12 mouse cellular contexts compared by ENCODE assay signal in genomic region chr1:84404880-84405279, GRCm38 (mm10). TPM values are rescaled to one million over a fixed set of nuclear protein-coding genes. Genes with fewer than 3 reads are reported as not detected.
DNase-seq lines count a peak whose midpoint lies in the region; ATAC-seq and TF ChIP-seq lines count a peak whose summit lies in the region.
"Had no signal": no experiment of that assay in that cellular context is flagged by ENCODE, and none has a peak within 500 bp of the region (broad histone marks: within the 10 kb centered on the region; RNA-seq: fewer than 3 reads in every experiment).

No protein-coding gene starts in this region.

- ATAC-seq in heart, embryonic 12.5 days (ENCODE audit: insufficient number of reproducible peaks, low FRiP score), result peak; percentile 36; the same call in 1 of the 2 replicates
- ATAC-seq: intestine, embryonic 16.5 days had no signal

- H3K4me1 ChIP-seq in lung, adult 2 months (ENCODE audit: control insufficient read depth, insufficient read depth, low read length), result peaks cover 5% of the 10 kb centered on the region; the same call in 1 of the 2 replicates
- peaks cover 13% of the 10 kb centered on the region for H3K4me1 ChIP-seq in heart, embryonic 12.5 days (replicated peaks)

- WGBS in lung, adult 2 months, result 49% methylated on average over 12 of the region's 12 CpGs
- 27% methylated on average over 12 of the region's 12 CpGs for WGBS in heart, embryonic 12.5 days
- WGBS in macrophage (ENCODE audit: missing documents), result 78% methylated on average over 12 of the region's 12 CpGs

- H3K36me3 ChIP-seq in heart, embryonic 12.5 days, result no peaks in the 10 kb centered on the region
- no peaks in the 10 kb centered on the region for H3K36me3 ChIP-seq in macrophage (ENCODE audit: inconsistent target)
- H3K36me3 ChIP-seq: G1E had no signal

- no peaks in the 10 kb centered on the region for H3K79me2 ChIP-seq in macrophage (ENCODE audit: inconsistent target)

- no peaks in the 10 kb centered on the region for H3K9me3 ChIP-seq in heart, embryonic 12.5 days (replicated peaks)

- H3K4me2 ChIP-seq in heart, embryonic 12.5 days, result no peak overlapping the region

- DNase-seq in lung, adult 18-20 months, result peak; percentile 12 to 15
- DNase-seq in lung, adult 2 months, result no peak
- DNase-seq in ZHBTc4 (ENCODE audit: low read depth, low spot score), result peak; percentile 55
- no peak for DNase-seq in adrenal gland, adult 8-10 months
- no peak for DNase-seq in adrenal gland, postnatal 4 days (ENCODE audit: low spot score in 2 of 2)
- DNase-seq in neural tube, embryonic 10.5 days (ENCODE audit: extremely low spot score, low spot score), result no peak
- DNase-seq: adrenal gland, postnatal 10 days had no signal

- H3K9ac ChIP-seq in heart, embryonic 12.5 days, result no peak overlapping the region
- H3K9ac ChIP-seq: liver, embryonic 14.5 days had no signal

- TF ChIP-seq CTCF in lung, adult 2 months (IDR thresholded peaks at IDR 0.05; ENCODE audit: insufficient read depth, low read length), result no peak

- no peak overlapping the region for H3K4me3 ChIP-seq in lung, adult 2 months (replicated peaks; ENCODE audit: extremely low read depth, low read depth, low read length)
- no peak overlapping the region for H3K4me3 ChIP-seq in heart, embryonic 12.5 days
- H3K4me3 ChIP-seq in macrophage (ENCODE audit: inconsistent target), result no peak overlapping the region

- TF ChIP-seq POLR2A in lung, adult 2 months (IDR thresholded peaks at IDR 0.05; ENCODE audit: borderline replicate concordance, extremely low read depth, low read depth, low read length), result no peak

- H3K27ac ChIP-seq in heart, embryonic 12.5 days (ENCODE audit: poor library complexity, severe bottlenecking), result no peak overlapping the region
- peak overlapping the region; percentile 99 for H3K27ac ChIP-seq in macrophage
- H3K27ac ChIP-seq: liver, embryonic 14.5 days had no signal

- H3K27me3 ChIP-seq in heart, embryonic 12.5 days (replicated peaks), result no peaks in the 10 kb centered on the region

RNA-seq across cellular contexts. Expression of gene Pid1, which starts 40.9 kb away (rescaled TPM):
- polyA plus RNA-seq in lung, adult 2 months (2012; rRNA removed), result 20.6 and 28.9 TPM in 2 replicates
- 7.6 and 8.5 TPM in 2 replicates for polyA plus RNA-seq in heart, embryonic 12.5 days (2016; fragmentation: Nextera tagmentation; extraction: Ambion mirVana)
- 100 to 1,000 TPM; 298 to 910 (median 469) TPM for total RNA-seq in macrophage (2018; cell fraction: chromatin; rRNA removed)
- total RNA-seq in macrophage (2018; cell fraction: cytosol; rRNA removed), result 100 to 1,000 TPM in 15 of 26 experiments, 10 to 100 TPM in 11; 81.2 to 152 (median 112) TPM
- total RNA-seq in macrophage (2018; cell fraction: nucleus; rRNA removed), result 1,000 to 10,000 TPM in 1 of 26 experiments, 100 to 1,000 TPM in 25; 194 to 1,029 (median 383) TPM
- polyA plus RNA-seq in macrophage (2018), result 107 to 216 TPM (median 113 TPM) in 3 replicates
- total RNA-seq in adrenal gland, adult 8-10 months (2022), result 10 to 100 TPM; 20.3 to 41.2 (median 29.3) TPM
- 10 to 100 TPM; 18.5 to 25.5 TPM for total RNA-seq in adrenal gland, postnatal 4 days (2021)
- polyA plus RNA-seq: G1E had no signal

Comparison
In these comparisons a context has a peak if more than half of its experiments do, and no peak if none do; other contexts are left out.
1. DNase-seq: peak in lung, adult 18-20 months (2 of 2) and ZHBTc4 (single experiment); none in lung, adult 2 months (single experiment), adrenal gland, adult 8-10 months (single experiment), adrenal gland, postnatal 4 days (0 of 2) and neural tube, embryonic 10.5 days (single experiment).